Mouse (Mus musculus) kidney, adult 2 months (tissue): ENCODE measurements around the gene Arid2. TPM values are rescaled to one million over a fixed set of nuclear protein-coding genes. Genes with fewer than 3 reads are reported as not detected.
"Not testable (repeated sequence)": the region's sequence is repeated elsewhere in the genome, so short reads cannot be mapped to it uniquely, and the experiment has no call there.

Source experiments
- DNase-seq: peaks from one replicate; pipeline ENCODE4 v3.0.0; 2021
- H3K27ac ChIP-seq: fragments of 200-500 bp; 2 replicates; pipeline ENCODE4 v1.5.1; 2012; ENCODE audit warnings: low read depth, low read length, control low read depth, inconsistent platforms; ENCODE audit not compliant: insufficient read depth
- H3K27me3 ChIP-seq: fragments of 200-500 bp; replicated peaks from 2 replicates; pipeline ENCODE4 v1.6.1; 2012; ENCODE audit warnings: mild to moderate bottlenecking, moderate library complexity, low read length, inconsistent platforms; ENCODE audit not compliant: control insufficient read depth, insufficient read depth
- H3K36me3 ChIP-seq: fragments of 200-500 bp; 2 replicates; pipeline ENCODE4 v1.6.1; 2012; ENCODE audit warnings: mild to moderate bottlenecking, moderate library complexity, low read length, inconsistent platforms; ENCODE audit not compliant: control insufficient read depth, insufficient read depth
- H3K4me1 ChIP-seq: fragments of 200-500 bp; 2 replicates; pipeline ENCODE4 v1.6.1; 2011; ENCODE audit warnings: low read length; ENCODE audit not compliant: control insufficient read depth, insufficient read depth
- H3K4me3 ChIP-seq: fragments of 200-500 bp; 2 replicates; pipeline ENCODE4 v1.5.1; 2011; ENCODE audit warnings: mild to moderate bottlenecking, low read depth, low read length, control low read depth; ENCODE audit not compliant: insufficient read depth
- CTCF ChIP-seq: fragments of 200-500 bp; conservative IDR thresholded peaks from 2 replicates; pipeline ENCODE4 v1.5.1; 2011; ENCODE audit warnings: low read depth, mild to moderate bottlenecking, control low read depth, low read length, moderate library complexity, mixed read lengths; ENCODE audit not compliant: insufficient read depth, insufficient read length
- POLR2A ChIP-seq: fragments of 200-500 bp; IDR thresholded peaks from one replicate; pipeline ENCODE4 v1.6.1; 2011; ENCODE audit warnings: low read depth, low read length, control low read depth
- WGBS: fragments of 180-500 bp; shearing (Covaris S2); methylation state at CpG from one replicate; pipeline ENCODE4 v1.1.7; 2018; 5-methylcytosine and 5-hydroxymethylcytosine counted together
- polyA plus RNA-seq: library from polyadenylated mRNA; depleted of rRNA; stranded (reverse); fragments of >200 nt; gene quantifications from 2 replicates; pipeline ENCODE4 v1.2.3, GENCODE M21; 2012

The Arid2 gene
- polyA plus RNA-seq, 1 experiment = 11.8 TPM

DNA sequence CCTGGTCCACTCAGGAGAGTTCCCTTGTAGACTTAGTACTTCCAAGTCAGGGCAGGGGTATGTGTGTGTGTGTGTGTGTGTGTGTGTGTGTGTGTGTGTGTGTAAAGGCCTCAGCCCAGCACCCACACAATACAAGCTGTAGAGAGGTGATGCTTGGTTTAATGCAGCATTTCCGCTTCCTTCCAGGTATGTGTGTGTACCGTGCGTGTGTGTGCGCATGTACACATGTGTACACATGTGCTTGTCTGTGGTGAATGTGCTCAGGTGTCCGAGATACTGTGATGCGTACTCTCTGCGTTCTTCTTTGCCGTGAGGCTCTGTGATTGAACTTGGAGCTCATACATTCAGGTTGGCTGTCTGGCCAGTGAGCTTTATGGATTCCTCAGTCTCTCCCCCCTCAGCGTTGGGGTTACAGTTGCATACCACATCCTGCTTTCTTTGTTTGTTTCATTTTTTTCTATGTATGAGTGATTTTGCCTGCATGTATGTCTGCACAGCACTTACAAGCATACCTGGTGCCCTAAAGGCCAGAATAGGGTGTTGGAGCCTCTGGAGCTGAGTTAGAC, 10.4 kb downstream of the Arid2 start:
- Histone ChIP-seq H3K36me3 (no peaks in the 10 kb centered on the region), H3K27me3 (no peaks in the 10 kb centered on the region), H3K27ac (no peak overlapping the region), H3K4me3 (no peak overlapping the region), H3K4me1 (peaks cover 4% of the 10 kb centered on the region; the same call in 1 of the 2 replicates)
- TF ChIP-seq CTCF = no peak
- WGBS = 92% methylated on average over 9 of the region's 9 CpGs
- no peak for DNase-seq

DNA sequence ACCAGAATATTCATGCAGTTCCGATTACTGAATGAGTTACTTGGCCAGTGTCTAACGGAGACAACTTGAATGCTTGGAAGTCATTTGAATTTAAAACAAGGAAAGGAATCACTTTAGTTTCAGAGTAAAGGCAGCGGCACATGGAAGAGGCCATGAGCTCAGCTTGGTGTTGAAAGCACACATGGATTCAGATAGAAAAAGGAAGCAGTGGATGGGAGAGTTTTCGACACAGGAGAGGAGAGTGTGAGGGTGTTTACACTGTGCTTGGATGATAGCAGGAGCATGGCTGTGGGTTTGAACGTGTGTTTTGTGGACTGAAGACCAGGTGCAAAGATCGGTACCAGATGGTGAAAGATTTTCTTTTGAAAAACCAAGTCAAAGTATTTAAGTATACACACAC, 22.0 kb downstream of the Arid2 start:
- no peaks in the 10 kb centered on the region for H3K27me3 ChIP-seq
- TF ChIP-seq CTCF (no peak), POLR2A (no peak)
- no peaks in the 10 kb centered on the region; the same call in 1 of the 2 replicates for H3K4me1 ChIP-seq
- no peak overlapping the region for H3K4me3 ChIP-seq
- no peak for DNase-seq
- no peak overlapping the region for H3K27ac ChIP-seq
- WGBS = 60% methylated on average over 6 of the region's 6 CpGs
- H3K36me3 ChIP-seq = no peaks in the 10 kb centered on the region

DNA sequence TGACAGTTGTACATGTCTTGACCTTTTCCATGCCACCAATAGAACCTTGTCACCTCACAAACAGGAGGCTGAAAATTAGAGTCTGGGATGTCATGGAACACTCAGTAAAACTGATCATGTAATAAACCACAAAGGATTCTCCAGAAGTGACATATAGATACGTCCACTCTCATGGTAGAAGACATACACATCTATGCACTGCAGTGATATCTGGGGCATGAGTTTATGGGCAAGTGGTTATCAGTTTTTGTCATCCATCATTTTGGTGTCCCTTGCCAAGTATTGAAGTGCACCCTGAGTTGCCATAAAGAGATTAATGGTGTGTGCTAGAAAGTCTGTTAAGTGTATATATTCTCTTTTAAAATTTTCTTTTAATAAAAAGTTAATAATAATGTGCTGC, 25.6 kb downstream of the Arid2 start:
- no peaks in the 10 kb centered on the region for H3K36me3 ChIP-seq
- H3K27me3 ChIP-seq = no peaks in the 10 kb centered on the region
- TF ChIP-seq CTCF (no peak), POLR2A (no peak)
- WGBS = 100% methylated on average over 1 of the region's 1 CpGs
- no peak overlapping the region for H3K27ac ChIP-seq
- DNase-seq = no peak
- no peak overlapping the region for H3K4me3 ChIP-seq
- H3K4me1 ChIP-seq = no peaks in the 10 kb centered on the region; the same call in 1 of the 2 replicates

DNA sequence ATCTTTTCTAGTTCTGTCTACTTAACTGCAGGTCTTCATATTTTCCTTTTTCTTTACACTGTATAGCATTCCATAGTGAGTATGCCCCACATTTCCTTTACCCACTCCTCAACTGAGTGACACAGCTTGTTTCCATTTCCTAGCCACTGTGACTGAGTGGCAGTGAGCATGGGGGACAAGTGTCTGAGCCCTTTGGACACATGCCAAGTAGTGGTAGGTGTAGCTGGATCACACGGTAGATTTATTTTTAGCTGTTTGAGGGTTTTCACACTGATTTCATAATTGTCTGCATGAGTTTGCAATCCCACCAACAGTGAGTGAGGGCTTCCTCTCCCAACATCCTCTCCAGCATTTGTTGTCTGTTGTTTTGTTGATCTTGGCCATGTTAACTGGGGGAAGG, 28.3 kb downstream of the Arid2 start:
- no peaks in the 10 kb centered on the region for H3K36me3 ChIP-seq
- DNase-seq = peak; percentile 22
- H3K27ac ChIP-seq = no peak overlapping the region
- no peak overlapping the region for H3K4me3 ChIP-seq
- 8% methylated on average over 1 of the region's 1 CpGs for WGBS
- TF ChIP-seq POLR2A (no peak), CTCF (no peak)
- no peaks in the 10 kb centered on the region for H3K27me3 ChIP-seq
- H3K4me1 ChIP-seq = no peaks in the 10 kb centered on the region

DNA sequence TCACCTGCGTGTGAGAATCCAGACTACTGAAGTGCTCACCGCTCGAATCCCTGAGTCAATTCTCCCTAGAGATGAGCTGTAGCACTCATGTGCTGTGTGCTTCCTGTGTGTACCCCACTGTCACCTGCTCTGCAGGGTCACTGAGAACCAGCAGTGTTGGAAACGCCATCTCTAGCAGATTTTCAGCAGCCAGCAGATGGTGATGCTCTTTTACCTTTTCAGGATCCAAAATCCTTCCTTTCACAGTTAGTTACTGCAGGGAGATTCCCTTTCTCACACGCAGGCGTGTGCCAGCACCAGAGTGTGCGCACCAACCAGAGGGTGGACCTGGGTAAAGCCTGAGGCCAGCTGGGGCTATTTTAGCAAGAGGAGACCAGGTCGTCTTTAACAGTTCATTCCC, 32.0 kb downstream of the Arid2 start:
- TF ChIP-seq CTCF (no peak), POLR2A (no peak)
- no peaks in the 10 kb centered on the region for H3K27me3 ChIP-seq
- H3K4me1 ChIP-seq = no peaks in the 10 kb centered on the region
- H3K4me3 ChIP-seq = no peak overlapping the region
- H3K27ac ChIP-seq = no peak overlapping the region
- H3K36me3 ChIP-seq = no peaks in the 10 kb centered on the region
- WGBS = 73% methylated on average over 8 of the region's 8 CpGs
- DNase-seq = no peak

DNA sequence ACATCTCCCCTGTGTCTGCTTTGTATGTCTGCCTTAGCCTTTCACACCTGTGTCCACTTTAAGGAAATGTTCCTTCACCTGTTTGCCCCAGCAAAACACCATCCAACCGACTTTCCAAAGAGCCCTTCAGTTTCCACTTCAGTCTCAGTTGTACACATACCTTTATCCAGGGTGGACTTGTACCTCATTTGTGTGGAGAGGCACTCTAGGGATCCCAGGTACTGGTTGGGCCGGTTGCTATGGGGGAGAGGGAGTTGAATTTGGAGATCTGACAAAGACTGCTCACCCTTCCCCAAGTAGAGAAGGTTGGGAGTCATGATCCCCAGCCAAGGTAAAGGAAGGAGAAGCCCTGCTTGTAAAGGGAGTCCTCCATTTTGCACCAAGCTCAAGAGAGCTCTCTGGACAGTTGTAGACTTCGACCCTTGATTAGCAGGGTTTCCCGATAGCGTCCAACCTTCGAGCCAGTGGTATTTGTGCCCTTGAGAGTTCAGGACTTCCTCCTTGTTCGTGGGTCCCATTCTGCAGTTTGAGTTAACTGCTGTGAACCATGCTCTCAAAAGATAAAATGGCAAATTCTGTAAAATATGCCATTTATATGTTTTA, 38.5 kb downstream of the Arid2 start:
- Histone ChIP-seq H3K36me3 (no peaks in the 10 kb centered on the region), H3K27me3 (no peaks in the 10 kb centered on the region), H3K4me3 (no peak overlapping the region), H3K4me1 (no peaks in the 10 kb centered on the region), H3K27ac (no peak overlapping the region)
- 84% methylated on average over 7 of the region's 7 CpGs for WGBS
- TF ChIP-seq POLR2A = no peak
- no peak for TF ChIP-seq CTCF
- no peak for DNase-seq

DNA sequence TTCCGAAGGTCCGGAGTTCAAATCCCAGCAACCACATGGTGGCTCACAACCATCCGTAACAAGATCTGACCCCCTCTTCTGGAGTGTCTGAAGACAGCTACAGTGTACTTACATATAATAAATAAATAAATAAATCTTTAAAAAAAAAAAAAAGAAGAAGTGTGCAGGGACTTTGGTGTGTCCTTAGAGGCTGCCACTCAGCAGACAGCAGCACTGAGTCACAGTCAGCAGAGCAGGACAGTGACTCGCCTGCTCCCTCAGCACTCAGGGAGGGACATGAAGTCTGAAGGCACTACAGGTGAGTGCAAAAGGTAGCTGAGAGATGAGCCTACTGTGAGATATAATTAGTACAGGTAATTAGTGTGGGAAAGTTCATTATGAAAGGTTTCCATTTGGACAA, 41.4 kb downstream of the Arid2 start:
- 89% methylated on average over 4 of the region's 4 CpGs for WGBS
- not testable (repeated sequence) for DNase-seq, H3K36me3 ChIP-seq, H3K4me3 ChIP-seq, H3K4me1 ChIP-seq, H3K27ac ChIP-seq, H3K27me3 ChIP-seq
